Mouse (Mus musculus) bone marrow macrophage, adult 2 months (primary cell): ENCODE data around the gene Aldh5a1. TPM values are rescaled to one million over a fixed set of nuclear protein-coding genes. Genes with fewer than 3 reads are reported as not detected.

Source experiments
- H3K27ac ChIP-seq: 2 replicates; pipeline ENCODE4 v1.5.1; 2012; ENCODE audit warnings: low read depth, low read length; ENCODE audit not compliant: insufficient read depth
- H3K4me1 ChIP-seq: 2 replicates; pipeline ENCODE4 v1.6.1; 2012; ENCODE audit warnings: low read length; ENCODE audit not compliant: control insufficient read depth, insufficient read depth
- H3K4me3 ChIP-seq: 2 replicates; pipeline ENCODE4 v1.5.1; 2012; ENCODE audit warnings: mild to moderate bottlenecking, low read length, moderate library complexity; ENCODE audit not compliant: insufficient read depth
- CTCF ChIP-seq: IDR thresholded peaks from 2 replicates; pipeline ENCODE4 v1.5.1; 2012; ENCODE audit warnings: low read depth, mild to moderate bottlenecking, low read length, moderate library complexity
- POLR2A ChIP-seq: IDR thresholded peaks from 2 replicates; pipeline ENCODE4 v1.6.1; 2012; ENCODE audit warnings: mild to moderate bottlenecking, low read depth, low read length, borderline replicate concordance
- polyA plus RNA-seq: library from polyadenylated mRNA; stranded (reverse); fragments of >200 nt; gene quantifications from 2 replicates; pipeline ENCODE4 v1.2.4, GENCODE M21; 2012; ENCODE audit not compliant: missing spikeins, insufficient read depth, insufficient read length

The Aldh5a1 gene
- polyA plus RNA-seq, 1 experiment = 0.32 TPM

- Histone ChIP-seq H3K4me3 (no peak overlapping the region), H3K27ac (no peak overlapping the region), H3K4me1 (peaks cover 4% of the 10 kb centered on the region)
- TF ChIP-seq POLR2A = no peak
Measured at GRCm38 (mm10) chr13:24958671-24959070, 21.2 kb upstream of the Aldh5a1 start.

GRCm38 (mm10) chr13:24955500-24955899, 18.0 kb upstream of the Aldh5a1 start:
- TF ChIP-seq CTCF = no peak
- TF ChIP-seq POLR2A = no peak
- Histone ChIP-seq H3K27ac (no peak overlapping the region), H3K4me3 (no peak overlapping the region)

GRCm38 (mm10) chr13:24955091-24955490, 17.6 kb upstream of the Aldh5a1 start:
- no peak for TF ChIP-seq POLR2A
- TF ChIP-seq CTCF = no peak
- no peak overlapping the region for H3K4me3 ChIP-seq
- no peak overlapping the region for H3K27ac ChIP-seq
- H3K4me1 ChIP-seq = peaks cover 2% of the 10 kb centered on the region; the same call in 1 of the 2 replicates

More at GRCm38 (mm10) chr13:24955500-24955899, 18.0 kb upstream of the Aldh5a1 start:
- peaks cover 4% of the 10 kb centered on the region for H3K4me1 ChIP-seq

- H3K4me1 ChIP-seq = no peaks in the 10 kb centered on the region
- no peak overlapping the region for H3K27ac ChIP-seq
- TF ChIP-seq POLR2A (no peak), CTCF (no peak)
- H3K4me3 ChIP-seq = no peak overlapping the region
Measured at GRCm38 (mm10) chr13:24952659-24953058, 15.2 kb upstream of the Aldh5a1 start.

GRCm38 (mm10) chr13:24948870-24949269, 11.4 kb upstream of the Aldh5a1 start:
- no peaks in the 10 kb centered on the region for H3K4me1 ChIP-seq
- H3K4me3 ChIP-seq = no peak overlapping the region
- H3K27ac ChIP-seq = no peak overlapping the region
- TF ChIP-seq POLR2A (no peak), CTCF (no peak)

- Histone ChIP-seq H3K4me1 (no peaks in the 10 kb centered on the region), H3K27ac (no peak overlapping the region), H3K4me3 (no peak overlapping the region)
- TF ChIP-seq POLR2A = no peak
- TF ChIP-seq CTCF = no peak
Measured at GRCm38 (mm10) chr13:24947158-24947557, 9.7 kb upstream of the Aldh5a1 start.

- no peak overlapping the region for H3K4me3 ChIP-seq
- TF ChIP-seq CTCF (no peak), POLR2A (no peak)
- H3K4me1 ChIP-seq = no peaks in the 10 kb centered on the region
- H3K27ac ChIP-seq = no peak overlapping the region
Measured at GRCm38 (mm10) chr13:24945567-24945966, 8.1 kb upstream of the Aldh5a1 start.

- no peak overlapping the region for H3K27ac ChIP-seq
- no peaks in the 10 kb centered on the region; the same call in 1 of the 2 replicates for H3K4me1 ChIP-seq
- TF ChIP-seq POLR2A (no peak), CTCF (no peak)
- no peak overlapping the region for H3K4me3 ChIP-seq
Measured at GRCm38 (mm10) chr13:24943303-24943702, 5.8 kb upstream of the Aldh5a1 start.

- H3K4me3 ChIP-seq = no peak within 1 kb of the TSS
- TF ChIP-seq CTCF (no peak), POLR2A (no peak)
- no peak within 1 kb of the TSS for H3K27ac ChIP-seq
- H3K4me1 ChIP-seq = no peaks in the 10 kb centered on the region; the same call in 1 of the 2 replicates
Measured at GRCm38 (mm10) chr13:24942512-24943282, 5.2 kb upstream of the Aldh5a1 start, which contains the start of gene Gpld1. Gene Gpld1 (plus strand): TSS chr13:24943152.

- H3K4me3 ChIP-seq = no peak overlapping the region
- H3K27ac ChIP-seq = no peak overlapping the region
- TF ChIP-seq CTCF = no peak
- TF ChIP-seq POLR2A = no peak
- H3K4me1 ChIP-seq = no peaks in the 10 kb centered on the region; the same call in 1 of the 2 replicates
Measured at GRCm38 (mm10) chr13:24939472-24939871, 2.0 kb upstream of the Aldh5a1 start.
